Mouse (Mus musculus): Measurements from ENCODE around the gene Taf10.

Taf10 gene

GRCm38 (mm10) chr7:105743926-105744590 is at the start of gene Taf10:
TSS of gene Taf10 (minus strand) at chr7:105744361.
- no peak for DNase-seq (ENCODE audit: low read depth)

GRCm38 (mm10) chr7:105793701-105794100 is 49.5 kb upstream of the Taf10 start:
- DNase-seq (ENCODE audit: low read depth), result no peak

- DNase-seq (ENCODE audit: low read depth), result no peak
Measured at GRCm38 (mm10) chr7:105791147-105791546, 47.0 kb upstream of the Taf10 start.

- no peak for DNase-seq (ENCODE audit: low read depth)
Measured at GRCm38 (mm10) chr7:105787285-105788140, 43.4 kb upstream of the Taf10 start, which contains the start of gene Dchs1. TSS of gene Dchs1 (minus strand) at chr7:105787654.

- DNase-seq (ENCODE audit: low read depth), result no peak
Measured at GRCm38 (mm10) chr7:105786506-105787284, 42.5 kb upstream of the Taf10 start.

- DNase-seq (ENCODE audit: low read depth), result no peak
Measured at GRCm38 (mm10) chr7:105784556-105784955, 40.4 kb upstream of the Taf10 start.

GRCm38 (mm10) chr7:105783861-105784260 is 39.7 kb upstream of the Taf10 start:
- no peak for DNase-seq (ENCODE audit: low read depth)

- DNase-seq (ENCODE audit: low read depth), result no peak
Measured at GRCm38 (mm10) chr7:105778553-105779265, 34.5 kb upstream of the Taf10 start.

- peak; percentile 73 for DNase-seq (ENCODE audit: low read depth)
Measured at GRCm38 (mm10) chr7:105777797-105778552, 33.8 kb upstream of the Taf10 start.

GRCm38 (mm10) chr7:105777316-105777715 is 33.2 kb upstream of the Taf10 start:
- no peak for DNase-seq (ENCODE audit: low read depth)

GRCm38 (mm10) chr7:105776026-105776425 is 31.9 kb upstream of the Taf10 start:
- DNase-seq (ENCODE audit: low read depth), result no peak

GRCm38 (mm10) chr7:105774661-105775060 is 30.5 kb upstream of the Taf10 start:
- no peak for DNase-seq (ENCODE audit: low read depth)

GRCm38 (mm10) chr7:105773041-105773440 is 28.9 kb upstream of the Taf10 start:
- no peak for DNase-seq (ENCODE audit: low read depth)

GRCm38 (mm10) chr7:105772331-105772730 is 28.2 kb upstream of the Taf10 start:
- no peak for DNase-seq (ENCODE audit: low read depth)

GRCm38 (mm10) chr7:105769959-105770358 is 25.8 kb upstream of the Taf10 start:
- DNase-seq (ENCODE audit: low read depth), result no peak

- DNase-seq (ENCODE audit: low read depth), result no peak
Measured at GRCm38 (mm10) chr7:105767729-105768165, 23.6 kb upstream of the Taf10 start.

- no peak for DNase-seq (ENCODE audit: low read depth)
Measured at GRCm38 (mm10) chr7:105764331-105764730, 20.2 kb upstream of the Taf10 start.

- no peak for DNase-seq (ENCODE audit: low read depth)
Measured at GRCm38 (mm10) chr7:105762517-105763270, 18.5 kb upstream of the Taf10 start.

GRCm38 (mm10) chr7:105761813-105762484 is 17.8 kb upstream of the Taf10 start:
- no peak for DNase-seq (ENCODE audit: low read depth)

- DNase-seq (ENCODE audit: low read depth), result no peak
Measured at GRCm38 (mm10) chr7:105753281-105753680, 9.1 kb upstream of the Taf10 start.

Data from fibroblast of lung, adult 2 months (primary cell).